Mouse (Mus musculus) CH12.LX (cell line): ENCODE measurements at regions not wholly inside any gene's neighbourhood (a gene's known extent, or its start where the extent isn't known, plus 50 kb on each side); places are given as distances from the start of the nearest gene placed in this dataset.

Source experiments
- DNase-seq: peaks from one replicate; pipeline ENCODE4 v3.0.0-alpha.2; 2013; ENCODE audit errors: extremely low read depth
- H3K27ac ChIP-seq: 2 replicates; pipeline ENCODE4 v1.5.1; 2012; ENCODE audit warnings: low read depth, mild to moderate bottlenecking, control low read depth, moderate library complexity; ENCODE audit not compliant: insufficient read depth
- H3K27me3 ChIP-seq: replicated peaks from 2 replicates; pipeline ENCODE3; 2012; ENCODE audit warnings: inconsistent platforms
- H3K36me3 ChIP-seq, 2 experiments: replicated peaks in 1 of 2; 2 replicates each; pipeline versions ENCODE3 to v1.6.1; 2012; ENCODE audit warnings: inconsistent platforms in 1 of 2, low read length in 1 of 2, mild to moderate bottlenecking in 1 of 2, mixed read lengths in 1 of 2, moderate library complexity in 1 of 2; ENCODE audit not compliant: control insufficient read depth in 1 of 2, insufficient read depth in 1 of 2
- H3K4me1 ChIP-seq, 2 experiments: 2 replicates each; pipeline ENCODE4 v1.6.1; 2012; ENCODE audit warnings: inconsistent platforms in 1 of 2, moderate library complexity in 1 of 2; ENCODE audit not compliant: insufficient read depth in 2 of 2, control insufficient read depth in 1 of 2
- H3K4me2 ChIP-seq: 2 replicates; pipeline ENCODE4 v1.6.1; 2012; ENCODE audit warnings: low read depth, mild to moderate bottlenecking, control low read depth; ENCODE audit not compliant: poor library complexity, insufficient read depth, severe bottlenecking
- H3K4me3 ChIP-seq, 3 experiments: fragments of 150-350 bp in 1 of 3; sonication (generic) in 1 of 3; replicated peaks in 1 of 3; 2 replicates each; pipeline versions ENCODE3 to v1.5.1; 2011 to 2012; ENCODE audit warnings: low read depth in 2 of 3, low read length in 2 of 3, mild to moderate bottlenecking in 2 of 3, moderate library complexity in 2 of 3, control low read depth in 1 of 3, improper control_type of control experiment in 1 of 3, inconsistent platforms in 1 of 3, mixed read lengths in 1 of 3; ENCODE audit not compliant: poor library complexity in 1 of 3
- H3K79me2 ChIP-seq: replicated peaks from 2 replicates; pipeline ENCODE4 v1.6.1; 2012; ENCODE audit warnings: mild to moderate bottlenecking, moderate library complexity; ENCODE audit not compliant: control insufficient read depth, poor library complexity, insufficient read depth, severe bottlenecking; ENCODE audit errors: extremely low read depth
- H3K9ac ChIP-seq: 2 replicates; pipeline ENCODE4 v1.6.1; 2012; ENCODE audit warnings: low read depth, mild to moderate bottlenecking, control low read depth, moderate library complexity; ENCODE audit not compliant: insufficient read depth
- H3K9me3 ChIP-seq: replicated peaks from 2 replicates; pipeline ENCODE3; 2012; ENCODE audit warnings: low read length, inconsistent platforms, mixed read lengths
- BHLHE40 ChIP-seq: IDR thresholded peaks from 2 replicates; pipeline ENCODE4 v1.6.1; 2011; ENCODE audit warnings: mild to moderate bottlenecking, low read depth, low read length, improper control_type of control experiment
- CHD1 ChIP-seq: IDR thresholded peaks from 2 replicates; pipeline ENCODE4 v1.6.1; 2012; ENCODE audit warnings: low read depth, low read length, improper control_type of control experiment, inconsistent platforms
- ELF1 ChIP-seq: IDR thresholded peaks from 2 replicates; pipeline ENCODE4 v1.6.1; 2014; ENCODE audit warnings: low read depth, mild to moderate bottlenecking, inconsistent platforms, low read length, improper control_type of control experiment
- EP300 ChIP-seq: IDR thresholded peaks from 2 replicates; pipeline ENCODE4 v1.6.1; 2011; ENCODE audit warnings: low read length, improper control_type of control experiment
- GABPA ChIP-seq: IDR thresholded peaks from 2 replicates; pipeline ENCODE4 v1.6.1; 2012; ENCODE audit warnings: low read depth, low read length, improper control_type of control experiment, inconsistent platforms; ENCODE audit not compliant: insufficient replicate concordance
- HCFC1 ChIP-seq: IDR thresholded peaks from 2 replicates; pipeline ENCODE4 v1.6.1; 2012; ENCODE audit warnings: low read depth, mild to moderate bottlenecking, inconsistent platforms, low read length, improper control_type of control experiment
- JUN ChIP-seq: IDR thresholded peaks from 2 replicates; pipeline ENCODE4 v1.6.1; 2011; ENCODE audit warnings: low read depth, mild to moderate bottlenecking, low read length, improper control_type of control experiment, moderate library complexity; ENCODE audit not compliant: insufficient read depth
- KAT2A ChIP-seq: IDR thresholded peaks from 2 replicates; pipeline ENCODE4 v1.6.1; 2012; ENCODE audit warnings: low read length, improper control_type of control experiment, inconsistent platforms; ENCODE audit not compliant: insufficient replicate concordance
- MAFK ChIP-seq: IDR thresholded peaks from 2 replicates; pipeline ENCODE4 v1.6.1; 2011; ENCODE audit warnings: low read length, improper control_type of control experiment; ENCODE audit not compliant: insufficient replicate concordance
- MAZ ChIP-seq: IDR thresholded peaks from 2 replicates; pipeline ENCODE4 v1.6.1; 2012; ENCODE audit warnings: low read depth, mild to moderate bottlenecking, inconsistent platforms, low read length, improper control_type of control experiment, moderate library complexity
- MXI1 ChIP-seq: IDR thresholded peaks from 2 replicates; pipeline ENCODE4 v1.6.1; 2011; ENCODE audit warnings: mild to moderate bottlenecking, low read depth, low read length, improper control_type of control experiment
- MYC ChIP-seq: IDR thresholded peaks from 2 replicates; pipeline ENCODE4 v1.6.1; 2011; ENCODE audit warnings: low read depth, mild to moderate bottlenecking, improper control_type of control experiment, low read length
- NELFE ChIP-seq: IDR thresholded peaks from 2 replicates; pipeline ENCODE4 v1.6.1; 2011; ENCODE audit warnings: low read depth, low read length, improper control_type of control experiment
- PAX5 ChIP-seq: IDR thresholded peaks from 2 replicates; pipeline ENCODE4 v1.6.1; 2012; ENCODE audit warnings: low read length, inconsistent platforms, mixed read lengths
- RCOR1 ChIP-seq: conservative IDR thresholded peaks from 2 replicates; pipeline ENCODE4 v1.6.1; 2012; ENCODE audit warnings: low read depth, mild to moderate bottlenecking, inconsistent platforms, low read length, improper control_type of control experiment
- SMC3 ChIP-seq: IDR thresholded peaks from 2 replicates; pipeline ENCODE4 v1.6.1; 2011; ENCODE audit warnings: low read depth, low read length, improper control_type of control experiment
- TBP ChIP-seq: conservative IDR thresholded peaks from 2 replicates; pipeline ENCODE4 v1.6.1; 2011; ENCODE audit warnings: low read depth, low read length, improper control_type of control experiment
- USF2 ChIP-seq: conservative IDR thresholded peaks from 2 replicates; pipeline ENCODE4 v1.6.1; 2011; ENCODE audit warnings: low read depth, low read length, improper control_type of control experiment
- ZKSCAN1 ChIP-seq: IDR thresholded peaks from 2 replicates; pipeline ENCODE4 v1.6.1; 2012; ENCODE audit warnings: low read depth, inconsistent platforms, low read length, improper control_type of control experiment, borderline replicate concordance
- ZMIZ1 ChIP-seq: IDR thresholded peaks from 2 replicates; pipeline ENCODE4 v1.6.1; 2012; ENCODE audit warnings: low read depth, mild to moderate bottlenecking, inconsistent platforms, low read length, improper control_type of control experiment
- ZNF384 ChIP-seq: IDR thresholded peaks from 2 replicates; pipeline ENCODE4 v1.6.1; 2012; ENCODE audit warnings: low read depth, low read length, improper control_type of control experiment, inconsistent platforms
- dilution Hi-C: fragments of 300-500 bp; cut with MboI; formaldehyde crosslinking; loops from 2 replicates; pipeline ENCODE4 v1.14.3; 2020; ENCODE audit warnings: low sequenced_read_pairs; ENCODE audit not compliant: extremely low pct_unique_long_range_greater_than_20kb, extremely low pct_ligation_motif_present
- in situ Hi-C: fragments of 300-500 bp; cut with MboI; formaldehyde crosslinking; loops from 3 replicates; pipeline ENCODE4 v1.14.3; 2019; ENCODE audit warnings: low sequenced_read_pairs, low pct_ligation_motif_present, low pct_unique_long_range_greater_than_20kb, mixed read lengths

GRCm38 (mm10) chr1:184664098-184664375 is 68.4 kb downstream of the Hlx start:
- H3K4me3 ChIP-seq: no peak overlapping the region
- no peaks in the 10 kb centered on the region for H3K36me3 ChIP-seq
- no peak overlapping the region for H3K9ac ChIP-seq
- no peak overlapping the region for H3K4me2 ChIP-seq
- in situ Hi-C loops: no loop called here
- dilution Hi-C loops: no loop called here
- H3K9me3 ChIP-seq: peaks cover 3% of the 10 kb centered on the region
- no peaks in the 10 kb centered on the region for H3K27me3 ChIP-seq
- DNase-seq: no peak
- H3K27ac ChIP-seq: no peak overlapping the region
- no peak for TF ChIP-seq MYC
- no peak for TF ChIP-seq ELF1
- no peak for TF ChIP-seq MXI1
- no peak for TF ChIP-seq MAFK
- no peak for TF ChIP-seq KAT2A
- no peak for TF ChIP-seq ZNF384
- TF ChIP-seq ZKSCAN1: no peak
- TF ChIP-seq SMC3: no peak
- no peak for TF ChIP-seq PAX5
- no peak for TF ChIP-seq MAZ
- TF ChIP-seq RCOR1: no peak
- no peak for TF ChIP-seq NELFE
- no peak for TF ChIP-seq EP300
- TF ChIP-seq USF2: no peak
- no peak for TF ChIP-seq GABPA
- no peak for TF ChIP-seq TBP
- no peak for TF ChIP-seq BHLHE40
- TF ChIP-seq HCFC1: no peak
- H3K79me2 ChIP-seq: no peaks in the 10 kb centered on the region
- peaks cover 3 to 27% of the 10 kb centered on the region in 2 experiments; a peak in 3 of 4 replicates for H3K4me1 ChIP-seq

DNA sequence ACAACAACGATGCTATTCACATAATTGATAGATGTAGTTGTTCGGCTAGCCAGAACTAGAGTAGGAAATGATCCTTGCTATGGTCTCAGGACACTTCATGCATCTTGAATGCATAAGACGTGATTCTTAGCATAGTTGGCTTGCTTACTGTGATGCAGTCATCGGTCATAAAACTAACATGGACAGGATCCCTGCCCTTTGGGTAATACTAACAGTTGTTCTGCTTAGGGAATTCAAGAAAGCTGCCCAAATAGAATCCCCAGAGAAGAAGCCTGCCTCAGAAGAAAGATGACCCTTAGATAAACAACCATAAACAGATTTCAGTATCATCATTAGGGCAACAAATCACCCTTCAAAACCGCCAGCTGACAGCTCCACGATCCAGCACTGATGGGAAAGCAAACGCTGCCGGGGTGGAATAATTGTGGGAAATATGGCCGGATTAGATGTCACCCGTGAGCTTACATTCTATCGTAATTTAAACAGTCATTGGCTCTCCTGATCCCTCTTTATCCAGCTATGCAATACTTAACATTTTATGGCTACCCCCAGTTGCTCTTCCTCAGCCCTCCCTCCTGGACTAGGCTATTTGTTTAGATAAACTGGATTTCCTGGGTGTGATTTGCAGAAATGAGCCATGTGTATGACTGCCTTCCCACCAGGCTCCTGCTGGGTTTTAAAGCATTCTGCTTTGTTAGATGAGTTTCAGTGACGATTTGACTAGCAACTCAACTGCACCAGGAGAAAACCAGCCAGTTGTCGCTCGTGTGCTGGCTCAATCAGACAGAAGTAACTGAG is 68.9 kb downstream of the Hlx start:
- Histone ChIP-seq H3K9me3 (peaks cover 3% of the 10 kb centered on the region), H3K27me3 (no peaks in the 10 kb centered on the region), H3K36me3 (no peaks in the 10 kb centered on the region), H3K4me3 (no peak overlapping the region), H3K27ac (no peak overlapping the region), H3K4me1 (peaks cover 6 to 33% of the 10 kb centered on the region in 2 experiments; a peak in 3 of 4 replicates), H3K79me2 (no peaks in the 10 kb centered on the region), H3K4me2 (no peak overlapping the region), H3K9ac (no peak overlapping the region)
- TF ChIP-seq CHD1: no peak
- no peak for TF ChIP-seq ZMIZ1
- TF ChIP-seq JUN: no peak
- in situ Hi-C loops (no loop called here), dilution Hi-C loops (no loop called here)
- DNase-seq: no peak
